Mouse (Mus musculus) A20 (cell line): Measurements from ENCODE around the gene Cd2.

ENCODE experiments used
- DNase-seq: peaks from one replicate; pipeline ENCODE4 v3.0.0-alpha.2; 2011; ENCODE audit warnings: low read depth, low spot score

Cd2 gene

GRCm38 (mm10) chr3:101229551-101229930 is 58.2 kb downstream of the Cd2 start:
- DNase-seq: no peak

- DNase-seq: peak; percentile 61
Measured at GRCm38 (mm10) chr3:101228868-101229550, 58.7 kb downstream of the Cd2 start.

GRCm38 (mm10) chr3:101228066-101228465 is 59.7 kb downstream of the Cd2 start:
- DNase-seq: peak; percentile 66
